In the genomic region with DNA sequence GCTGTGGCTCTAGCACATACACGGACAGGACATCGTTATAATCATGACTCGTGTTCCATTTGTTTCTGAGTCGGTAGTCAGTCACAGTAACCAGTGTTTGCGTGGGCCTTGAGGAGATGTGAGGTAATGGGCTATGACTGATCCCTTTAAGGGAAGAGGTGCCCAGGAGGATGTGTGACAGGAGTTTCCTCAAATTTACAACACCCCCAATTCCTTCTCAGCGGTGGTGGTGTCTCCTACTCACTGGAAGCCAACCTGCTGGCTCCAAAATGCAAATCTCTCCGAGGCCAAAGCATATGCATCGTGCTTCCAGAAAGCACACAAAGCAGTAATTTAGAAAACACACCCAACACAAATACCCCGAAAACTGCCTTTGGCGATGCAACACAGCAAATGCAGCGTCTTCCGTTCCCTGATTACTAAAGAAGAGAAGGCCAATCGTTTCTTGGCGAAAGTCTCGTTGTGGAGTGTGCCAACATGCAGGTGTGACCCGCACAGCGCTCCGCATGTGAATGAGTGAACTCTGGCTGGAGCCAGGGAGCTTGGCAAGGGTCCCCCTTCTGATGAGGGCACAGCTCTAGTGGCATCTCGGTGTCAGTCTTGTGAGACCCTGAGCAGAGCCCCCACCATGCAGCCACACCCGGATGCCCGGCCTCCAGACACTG, we compare ENCODE assay signal across 11 mouse cellular contexts.
DNase-seq lines count a peak whose midpoint lies in the region.
"Had no signal": no experiment of that assay in that cellular context is flagged by ENCODE, and none has a peak within 500 bp of the region (broad histone marks: within the 10 kb centered on the region; RNA-seq: fewer than 3 reads in every experiment).

No protein-coding gene starts in this region.

- intact Hi-C loops in left cerebral cortex, postnatal 10 days (cut with DNase I) = no loop called here

- peak; percentile 76 to 83 for DNase-seq in cerebellum, postnatal 10 days
- no peak for DNase-seq in cerebellum, adult 9-10 months
- DNase-seq in left cerebral cortex, adult 18-20 months (ENCODE audit: low spot score in 2 of 2) = peak; percentile 36 to 55
- DNase-seq in left cerebral cortex, postnatal 10 days (ENCODE audit: extremely low spot score in 1 of 2, low spot score in 2 of 2) = no peak
- DNase-seq in frontal cortex, postnatal 10 days (ENCODE audit: low spot score in 2 of 2) = peak; percentile 13 to 21
- DNase-seq in right cerebral cortex, postnatal 25 days = peak; percentile 53
- no peak for DNase-seq in gastrocnemius, adult 18-20 months (ENCODE audit: low spot score)
- no peak for DNase-seq in heart, adult 9 months (ENCODE audit: low spot score in 2 of 2)
- DNase-seq: adrenal gland, postnatal 25 days; gastrocnemius, postnatal 14 days; liver, postnatal 0 days had no signal

Comparison
In these comparisons a context has a peak if more than half of its experiments do, and no peak if none do; other contexts are left out.
1. DNase-seq: peak in cerebellum, postnatal 10 days (2 of 2), left cerebral cortex, adult 18-20 months (2 of 2), frontal cortex, postnatal 10 days (2 of 2) and right cerebral cortex, postnatal 25 days (single experiment); none in cerebellum, adult 9-10 months (single experiment), left cerebral cortex, postnatal 10 days (0 of 2), gastrocnemius, adult 18-20 months (single experiment) and heart, adult 9 months (0 of 2).